Mouse (Mus musculus): Measurements from ENCODE around the gene Asic2. TPM values are rescaled to one million over a fixed set of nuclear protein-coding genes. Genes with fewer than 3 reads are reported as not detected.

The Asic2 gene
- polyA plus RNA-seq, 1 experiment: not detected

DNA sequence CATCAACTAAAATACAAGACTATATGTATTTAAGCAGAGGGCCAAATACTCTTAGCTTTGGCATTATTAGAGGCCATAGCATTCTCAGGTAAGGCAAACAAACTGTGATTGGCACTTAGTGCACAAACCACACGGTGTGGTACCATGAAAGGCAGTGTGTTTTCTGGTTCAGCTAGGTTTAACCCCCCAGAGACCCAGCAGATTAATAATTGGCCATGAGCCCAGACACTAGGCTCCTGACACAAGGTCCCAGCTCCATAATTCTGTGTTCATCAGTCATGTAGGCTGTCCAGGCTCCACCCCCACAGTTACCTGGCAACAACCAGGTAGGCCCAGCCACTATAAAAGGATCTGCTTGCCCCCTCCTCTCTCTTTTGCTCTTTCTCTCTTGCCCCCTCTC lies 469.3 kb downstream of the Asic2 start:
- Histone ChIP-seq H3K4me3 (replicated peaks; ENCODE audit: control insufficient read depth, low read depth, low read length) (no peak overlapping the region), H3K4me1 (ENCODE audit: control insufficient read depth, insufficient read depth, low read length) (no peaks in the 10 kb centered on the region), H3K27ac (ENCODE audit: control insufficient read depth, insufficient read depth, low read depth, low read length, poor library complexity) (no peak overlapping the region)
- TF ChIP-seq CTCF (IDR thresholded peaks at IDR 0.05; ENCODE audit: control insufficient read depth, insufficient read depth, low read length): no peak
- no peak for TF ChIP-seq POLR2A (IDR thresholded peaks at IDR 0.05; ENCODE audit: borderline replicate concordance, control insufficient read depth, low read depth, low read length)
- 57% methylated on average over 1 of the region's 1 CpGs for WGBS

DNA sequence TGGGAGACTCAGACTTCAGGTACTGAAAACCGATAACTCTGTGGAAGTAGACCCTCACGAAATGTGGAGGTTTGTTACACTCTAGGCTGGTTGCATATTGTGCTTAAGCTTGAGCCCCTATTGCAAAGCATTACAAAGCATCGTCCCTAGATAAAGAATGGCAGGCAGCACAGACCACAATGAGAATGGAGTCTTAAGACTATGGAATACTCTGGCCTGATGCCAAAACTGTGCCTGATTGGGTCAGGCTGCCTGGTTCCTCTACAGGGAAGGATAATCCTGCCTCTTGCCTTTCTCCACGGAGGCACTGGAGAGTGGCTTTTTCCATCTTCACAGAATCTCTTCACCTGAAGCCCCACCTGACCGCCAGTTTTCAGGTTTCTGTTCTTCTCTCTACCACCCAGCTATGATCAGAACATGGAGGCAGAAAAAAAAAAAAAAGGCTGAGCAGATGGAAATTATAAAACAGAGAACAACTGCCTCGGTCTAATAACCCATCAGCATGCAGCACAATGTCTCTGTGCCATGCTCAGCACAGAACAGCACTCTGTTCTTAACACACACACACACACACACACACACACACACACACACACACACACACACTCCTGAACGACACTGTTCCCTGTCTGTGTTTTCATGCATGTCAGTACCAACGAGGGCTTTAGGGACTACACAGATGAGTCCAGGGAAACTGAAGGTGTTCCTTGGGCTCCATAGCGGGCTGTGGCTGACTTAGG lies 470.4 kb downstream of the Asic2 start:
- no peak for TF ChIP-seq POLR2A (IDR thresholded peaks at IDR 0.05; ENCODE audit: borderline replicate concordance, control insufficient read depth, low read depth, low read length)
- TF ChIP-seq CTCF (IDR thresholded peaks at IDR 0.05; ENCODE audit: control insufficient read depth, insufficient read depth, low read length): no peak
- Histone ChIP-seq H3K4me1 (ENCODE audit: control insufficient read depth, insufficient read depth, low read length) (no peaks in the 10 kb centered on the region), H3K4me3 (replicated peaks; ENCODE audit: control insufficient read depth, low read depth, low read length) (no peak overlapping the region), H3K27ac (ENCODE audit: control insufficient read depth, insufficient read depth, low read depth, low read length, poor library complexity) (no peak overlapping the region)
- WGBS: 61% methylated on average over 9 of the region's 9 CpGs

GRCm38 (mm10) chr11:81496446-81496845 lies 471.8 kb downstream of the Asic2 start:
- TF ChIP-seq POLR2A (IDR thresholded peaks at IDR 0.05; ENCODE audit: borderline replicate concordance, control insufficient read depth, low read depth, low read length): no peak
- no peak for TF ChIP-seq CTCF (IDR thresholded peaks at IDR 0.05; ENCODE audit: control insufficient read depth, insufficient read depth, low read length)
- Histone ChIP-seq H3K4me3 (replicated peaks; ENCODE audit: control insufficient read depth, low read depth, low read length) (no peak overlapping the region), H3K27ac (ENCODE audit: control insufficient read depth, insufficient read depth, low read depth, low read length, poor library complexity) (no peak overlapping the region), H3K4me1 (ENCODE audit: control insufficient read depth, insufficient read depth, low read length) (no peaks in the 10 kb centered on the region)
- WGBS: 31% methylated on average over 1 of the region's 1 CpGs

DNA sequence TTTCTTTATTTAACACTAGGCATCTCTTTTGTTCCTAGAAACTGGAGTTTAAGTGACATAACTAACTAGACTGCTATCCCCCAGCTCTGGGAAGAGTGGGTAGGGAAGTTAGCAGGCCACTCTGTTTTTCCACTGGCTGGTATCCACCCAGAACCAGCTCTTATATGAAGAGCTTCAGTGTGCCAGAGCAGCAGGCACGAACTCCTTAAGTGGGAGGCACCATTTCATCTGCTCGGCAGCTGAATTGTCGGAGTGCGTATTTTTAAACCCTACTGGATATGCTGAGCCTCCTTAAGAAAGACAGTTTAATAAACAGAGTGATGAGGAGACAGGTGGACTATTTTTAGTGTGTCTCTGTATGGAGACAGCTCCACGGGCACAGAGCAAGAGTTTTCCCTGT lies 475.9 kb downstream of the Asic2 start:
- 76% methylated on average over 5 of the region's 5 CpGs for WGBS
- Histone ChIP-seq H3K27ac (ENCODE audit: control insufficient read depth, insufficient read depth, low read depth, low read length, poor library complexity) (no peak overlapping the region), H3K4me1 (ENCODE audit: control insufficient read depth, insufficient read depth, low read length) (no peaks in the 10 kb centered on the region), H3K4me3 (replicated peaks; ENCODE audit: control insufficient read depth, low read depth, low read length) (no peak overlapping the region)
- TF ChIP-seq POLR2A (IDR thresholded peaks at IDR 0.05; ENCODE audit: borderline replicate concordance, control insufficient read depth, low read depth, low read length): no peak
- TF ChIP-seq CTCF (IDR thresholded peaks at IDR 0.05; ENCODE audit: control insufficient read depth, insufficient read depth, low read length): no peak

DNA sequence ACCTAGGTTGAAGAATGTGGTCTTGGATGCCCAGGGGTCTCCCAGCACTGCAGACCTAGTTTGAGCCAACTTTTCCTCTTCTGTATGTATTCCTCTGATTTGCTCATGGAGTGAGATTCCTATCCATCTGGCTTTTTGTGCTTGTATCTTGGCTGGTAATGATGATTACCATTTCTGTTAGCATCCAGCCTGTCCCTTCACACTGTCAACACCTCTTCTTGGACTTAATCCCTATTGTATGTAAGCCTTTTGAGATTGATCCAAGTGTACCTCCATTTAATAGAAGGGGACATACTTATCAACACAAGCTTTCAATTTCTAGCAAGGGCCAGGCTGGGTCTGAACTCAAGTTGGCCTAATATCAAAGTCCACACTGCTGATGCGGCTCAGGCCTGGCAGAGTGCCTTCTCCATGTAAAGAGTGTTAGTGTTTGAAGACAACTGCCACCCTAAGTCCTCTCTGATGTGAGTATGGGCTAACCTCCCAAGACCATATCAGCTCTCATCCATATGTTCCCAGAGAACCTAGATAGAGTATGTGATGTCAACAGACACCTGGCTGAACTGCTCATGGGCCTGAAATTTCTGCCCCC lies 479.0 kb downstream of the Asic2 start:
- no peak overlapping the region for H3K4me3 ChIP-seq (replicated peaks; ENCODE audit: control insufficient read depth, low read depth, low read length)
- no peak overlapping the region for H3K27ac ChIP-seq (ENCODE audit: control insufficient read depth, insufficient read depth, low read depth, low read length, poor library complexity)
- no peaks in the 10 kb centered on the region for H3K4me1 ChIP-seq (ENCODE audit: control insufficient read depth, insufficient read depth, low read length)
- TF ChIP-seq CTCF (IDR thresholded peaks at IDR 0.05; ENCODE audit: control insufficient read depth, insufficient read depth, low read length) (no peak), POLR2A (IDR thresholded peaks at IDR 0.05; ENCODE audit: borderline replicate concordance, control insufficient read depth, low read depth, low read length) (no peak)
- WGBS: 74% methylated on average over 1 of the region's 1 CpGs

DNA sequence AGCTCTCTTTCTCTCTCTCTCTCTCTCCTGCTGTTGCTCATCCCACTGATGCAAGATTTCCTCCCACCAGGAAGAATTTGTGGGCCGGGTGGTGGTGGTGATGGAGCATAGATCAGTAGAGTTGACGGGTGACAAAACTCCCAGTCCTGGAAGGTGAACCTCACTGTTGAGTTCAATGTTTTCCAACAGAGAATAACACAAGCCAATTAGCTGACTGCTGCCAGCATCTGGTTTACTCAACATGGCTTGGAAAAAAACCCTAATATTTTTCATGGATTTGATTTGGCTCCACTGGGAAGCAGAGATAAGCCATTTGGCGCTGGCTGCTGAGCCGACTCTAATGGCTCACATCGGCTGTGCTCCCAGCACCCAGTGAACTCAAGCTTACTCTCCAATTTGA lies 479.6 kb downstream of the Asic2 start:
- Histone ChIP-seq H3K4me3 (replicated peaks; ENCODE audit: control insufficient read depth, low read depth, low read length) (no peak overlapping the region), H3K27ac (ENCODE audit: control insufficient read depth, insufficient read depth, low read depth, low read length, poor library complexity) (no peak overlapping the region), H3K4me1 (ENCODE audit: control insufficient read depth, insufficient read depth, low read length) (no peaks in the 10 kb centered on the region)
- TF ChIP-seq POLR2A (IDR thresholded peaks at IDR 0.05; ENCODE audit: borderline replicate concordance, control insufficient read depth, low read depth, low read length) (no peak), CTCF (IDR thresholded peaks at IDR 0.05; ENCODE audit: control insufficient read depth, insufficient read depth, low read length) (no peak)
- whole genome bisulfite sequencing: 73% methylated on average over 5 of the region's 5 CpGs

GRCm38 (mm10) chr11:81486265-81486940 lies 481.9 kb downstream of the Asic2 start:
- H3K27ac ChIP-seq (ENCODE audit: control insufficient read depth, insufficient read depth, low read depth, low read length, poor library complexity): no peak overlapping the region
- no peaks in the 10 kb centered on the region for H3K4me1 ChIP-seq (ENCODE audit: control insufficient read depth, insufficient read depth, low read length)
- WGBS: 14% methylated on average over 6 of the region's 6 CpGs
- H3K4me3 ChIP-seq (replicated peaks; ENCODE audit: control insufficient read depth, low read depth, low read length): no peak overlapping the region
- no peak for TF ChIP-seq POLR2A (IDR thresholded peaks at IDR 0.05; ENCODE audit: borderline replicate concordance, control insufficient read depth, low read depth, low read length)
- TF ChIP-seq CTCF (IDR thresholded peaks at IDR 0.05; ENCODE audit: control insufficient read depth, insufficient read depth, low read length): no peak

DNA sequence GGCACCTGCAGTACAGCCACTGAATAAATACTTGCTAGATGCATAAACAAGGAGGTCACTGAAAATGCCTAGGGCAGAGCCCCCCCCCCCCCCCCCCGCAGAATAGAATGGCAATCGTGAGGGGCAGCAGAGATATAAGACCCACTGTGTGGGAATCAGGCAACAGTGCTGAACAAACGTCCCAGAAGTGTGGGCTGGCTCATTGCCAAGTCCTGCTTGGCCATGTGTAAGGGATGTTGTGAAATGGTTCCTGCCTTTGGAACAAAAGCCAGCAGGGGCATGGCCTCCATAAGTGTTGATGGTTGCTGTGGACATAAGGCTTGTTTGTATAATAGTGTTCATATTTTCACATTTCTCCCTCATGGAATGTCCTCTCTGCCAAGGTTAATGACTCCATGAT lies 487.1 kb downstream of the Asic2 start:
- Histone ChIP-seq H3K4me1 (ENCODE audit: control insufficient read depth, insufficient read depth, low read length) (no peaks in the 10 kb centered on the region), H3K27ac (ENCODE audit: control insufficient read depth, insufficient read depth, low read depth, low read length, poor library complexity) (no peak overlapping the region), H3K4me3 (replicated peaks; ENCODE audit: control insufficient read depth, low read depth, low read length) (no peak overlapping the region)
- WGBS: 44% methylated on average over 3 of the region's 3 CpGs
- TF ChIP-seq CTCF (IDR thresholded peaks at IDR 0.05; ENCODE audit: control insufficient read depth, insufficient read depth, low read length): no peak
- no peak for TF ChIP-seq POLR2A (IDR thresholded peaks at IDR 0.05; ENCODE audit: borderline replicate concordance, control insufficient read depth, low read depth, low read length)
